Mouse (Mus musculus) kidney, adult 2 months (tissue): ENCODE results near the gene Pbx3.

Source experiments
- CTCF ChIP-seq: fragments of 200-500 bp; conservative IDR thresholded peaks from 2 replicates; pipeline ENCODE4 v1.5.1; 2011; ENCODE audit warnings: low read depth, mild to moderate bottlenecking, control low read depth, low read length, moderate library complexity, mixed read lengths; ENCODE audit not compliant: insufficient read depth, insufficient read length
- POLR2A ChIP-seq: fragments of 200-500 bp; IDR thresholded peaks from one replicate; pipeline ENCODE4 v1.6.1; 2011; ENCODE audit warnings: low read depth, low read length, control low read depth

DNA sequence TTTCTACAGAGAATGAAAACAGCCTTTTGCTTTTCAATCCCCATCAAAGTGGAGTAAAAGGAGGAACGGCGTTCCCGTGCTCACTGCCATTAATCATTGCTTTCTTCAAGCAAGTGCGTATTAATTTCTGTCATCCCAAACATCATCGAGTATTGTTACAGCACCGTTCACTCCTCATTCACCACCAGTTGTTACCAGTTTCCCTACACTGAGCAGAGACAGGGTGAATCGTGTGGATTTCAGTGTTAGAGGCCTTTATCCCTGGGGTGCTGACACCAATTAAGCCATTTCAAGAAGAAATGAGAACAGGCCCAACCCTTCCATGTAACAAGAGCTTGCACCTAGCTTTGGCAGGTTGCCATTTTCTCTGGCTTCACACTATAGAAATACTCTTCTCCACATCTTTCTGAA lies 17.1 kb downstream of the Pbx3 start:
- TF ChIP-seq CTCF (no peak), POLR2A (no peak)
